Mouse (Mus musculus) WW6 (cell line): Measurements from ENCODE around the gene Ldlrad3.

ENCODE experiments used
- DNase-seq: peaks from one replicate; pipeline ENCODE4 v3.0.0-alpha.2; 2013; ENCODE audit warnings: low read depth, low spot score

Gene Ldlrad3

DNA sequence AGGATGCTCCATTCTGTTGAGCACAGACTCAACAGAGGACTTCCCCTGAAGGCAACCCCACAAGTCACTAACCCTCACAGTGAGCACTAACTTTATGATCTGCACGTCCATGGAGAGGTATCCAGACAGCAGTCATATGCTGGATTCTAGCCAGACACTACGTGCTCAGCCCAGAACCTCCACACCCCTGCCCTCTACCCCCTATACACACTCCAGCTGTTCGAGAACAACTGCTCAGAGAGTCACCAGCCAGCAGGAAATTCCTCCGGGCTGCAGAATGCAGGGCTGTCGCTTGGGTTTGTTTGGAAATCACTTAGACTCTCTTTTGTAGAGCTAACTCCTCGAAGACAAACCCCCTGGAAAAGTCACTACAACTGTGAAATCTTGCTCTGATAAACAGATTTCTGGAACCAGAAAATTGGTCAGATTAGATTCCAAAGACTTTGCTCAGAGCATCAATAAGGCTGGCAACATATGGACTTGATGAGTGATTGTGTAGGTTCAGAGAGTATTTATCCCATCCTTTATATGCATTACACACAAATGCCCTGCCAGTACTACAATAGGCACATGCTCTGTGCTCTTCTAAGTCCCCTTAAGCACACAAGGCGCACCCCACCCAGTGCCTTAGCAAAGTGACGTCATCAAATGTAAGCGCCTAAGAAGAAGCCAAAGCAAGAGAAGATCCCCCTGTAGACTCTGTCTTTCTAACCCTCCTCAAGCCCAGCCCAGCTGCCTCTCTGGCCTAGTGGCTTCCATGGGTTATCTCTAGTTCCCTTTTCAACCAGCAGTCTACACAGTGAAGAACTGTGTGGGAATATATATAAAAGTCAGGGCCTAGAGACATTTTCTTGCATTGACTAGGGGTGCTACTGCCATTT lies 69.4 kb downstream of the Ldlrad3 start:
- DNase-seq: no peak

DNA sequence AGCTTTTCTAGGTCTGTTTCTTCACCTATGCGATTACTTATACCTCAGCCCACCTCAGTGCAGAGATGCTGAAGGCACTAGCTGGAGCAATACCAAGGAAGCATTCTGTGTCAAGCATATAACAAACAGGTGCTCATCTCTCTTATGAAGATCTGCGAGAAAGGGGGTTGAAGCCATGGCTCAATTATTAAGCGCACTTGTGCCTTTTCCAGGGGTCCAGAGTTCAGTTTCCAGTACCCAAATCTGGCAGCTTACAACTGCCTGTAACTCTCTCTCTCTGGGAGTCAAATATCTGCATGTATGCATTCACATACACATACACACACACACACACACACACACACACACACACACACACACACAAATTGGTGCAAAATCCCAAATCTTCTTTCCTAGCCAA lies 72.4 kb downstream of the Ldlrad3 start:
- DNase-seq: no peak

DNA sequence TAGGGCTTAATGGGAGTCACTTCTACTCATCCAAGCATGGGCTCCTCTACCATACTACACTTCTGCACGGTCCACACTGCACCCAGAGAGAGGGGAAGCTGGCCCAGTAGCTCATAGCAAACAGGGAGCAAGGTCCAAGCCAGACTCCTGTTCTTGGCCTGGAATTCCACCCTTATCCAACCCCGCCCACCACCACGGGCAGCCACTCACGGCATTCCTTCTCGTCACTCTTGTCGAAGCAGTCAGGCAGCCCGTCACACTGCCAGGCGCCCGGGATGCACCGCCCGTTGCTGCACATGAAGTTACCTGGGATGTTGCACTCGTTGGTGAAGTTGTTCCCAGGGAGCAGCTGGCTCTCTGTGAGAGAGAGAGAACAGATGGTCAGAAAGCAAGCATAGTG lies 72.9 kb downstream of the Ldlrad3 start:
- no peak for DNase-seq

DNA sequence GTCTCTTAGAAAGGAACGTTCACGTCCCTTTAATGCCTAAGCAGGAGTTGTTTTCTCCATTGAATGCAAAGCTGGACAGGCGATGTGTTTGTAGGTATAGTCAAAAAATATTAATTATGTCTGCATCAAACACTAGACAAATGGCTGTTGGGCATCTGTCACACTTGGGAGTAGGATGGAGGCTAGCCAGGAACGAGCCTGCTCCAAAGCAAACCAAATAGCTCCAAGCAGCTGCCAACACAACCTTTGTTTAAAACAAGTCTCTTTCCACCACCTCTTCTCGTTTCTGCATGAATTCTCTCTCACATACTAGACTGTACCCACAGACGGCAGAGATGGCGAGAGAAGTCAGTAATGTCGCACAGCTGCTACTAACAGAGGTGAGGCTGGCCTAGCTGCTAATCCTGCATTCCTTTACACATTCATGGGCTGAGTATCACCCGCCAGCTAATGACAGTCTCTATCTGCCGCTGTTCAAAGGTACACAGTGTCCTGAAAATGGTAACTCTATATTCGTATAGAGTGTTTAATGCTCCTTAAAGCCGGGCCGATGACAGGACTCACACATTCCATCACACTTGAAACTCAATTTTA lies 74.2 kb downstream of the Ldlrad3 start:
- DNase-seq: no peak

DNA sequence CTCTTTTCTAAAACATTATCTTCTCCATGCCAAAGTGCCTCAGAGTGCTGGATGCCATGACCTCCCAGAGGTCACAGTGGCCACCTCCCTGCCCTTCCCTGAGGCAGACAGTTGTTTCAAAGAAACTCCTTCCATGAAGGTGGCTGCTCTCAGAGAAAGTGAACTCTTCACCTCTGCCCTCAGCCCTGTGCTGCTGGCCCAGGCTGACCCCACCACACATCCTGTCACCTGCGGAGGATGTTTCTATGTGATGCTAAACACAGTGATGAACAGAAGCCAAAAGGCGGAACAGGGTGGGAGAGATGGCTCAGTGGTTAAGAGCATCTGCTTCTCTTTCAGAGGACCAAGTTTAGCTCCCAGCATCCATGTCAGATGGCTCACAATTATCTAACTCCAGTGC lies 75.9 kb downstream of the Ldlrad3 start:
- DNase-seq: no peak

DNA sequence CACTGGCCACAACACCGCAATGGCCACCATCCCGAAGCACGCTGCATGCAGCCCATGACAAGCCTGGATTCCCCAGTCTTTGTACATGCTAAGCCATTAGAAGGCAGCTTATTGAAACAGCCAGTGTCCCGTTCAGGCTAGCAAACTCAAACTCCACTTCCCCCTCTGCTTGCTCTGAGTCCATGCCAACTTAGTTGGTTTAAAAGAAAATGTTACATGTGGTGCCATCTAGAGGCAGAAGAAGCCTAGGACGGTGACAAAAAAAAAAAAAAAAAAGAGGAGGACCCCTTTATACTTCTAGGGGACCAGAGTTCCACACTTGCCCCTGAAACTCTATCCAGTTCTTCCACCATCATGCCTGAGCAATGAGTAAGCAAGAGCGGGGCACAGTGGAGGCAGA lies 78.9 kb downstream of the Ldlrad3 start:
- no peak for DNase-seq

DNA sequence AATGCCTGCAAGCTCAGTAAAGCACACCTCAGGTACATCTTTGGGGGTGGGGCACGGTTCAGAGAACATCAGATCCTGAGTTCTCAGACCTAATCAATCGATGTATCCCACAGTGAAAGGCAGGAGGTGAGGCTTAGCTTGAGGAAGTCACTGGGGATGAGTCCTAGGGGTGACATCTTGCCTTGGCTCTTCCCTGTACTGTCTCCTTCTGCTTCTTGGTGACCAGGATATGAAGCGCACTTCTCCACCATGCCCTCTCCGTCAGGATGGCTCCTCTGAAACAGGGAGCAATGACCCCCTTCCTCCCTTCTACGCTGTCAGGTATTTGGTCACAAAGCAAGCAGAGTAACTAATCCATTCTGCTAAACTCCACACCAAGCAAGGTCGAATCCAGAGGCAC lies 79.5 kb downstream of the Ldlrad3 start:
- DNase-seq: no peak

DNA sequence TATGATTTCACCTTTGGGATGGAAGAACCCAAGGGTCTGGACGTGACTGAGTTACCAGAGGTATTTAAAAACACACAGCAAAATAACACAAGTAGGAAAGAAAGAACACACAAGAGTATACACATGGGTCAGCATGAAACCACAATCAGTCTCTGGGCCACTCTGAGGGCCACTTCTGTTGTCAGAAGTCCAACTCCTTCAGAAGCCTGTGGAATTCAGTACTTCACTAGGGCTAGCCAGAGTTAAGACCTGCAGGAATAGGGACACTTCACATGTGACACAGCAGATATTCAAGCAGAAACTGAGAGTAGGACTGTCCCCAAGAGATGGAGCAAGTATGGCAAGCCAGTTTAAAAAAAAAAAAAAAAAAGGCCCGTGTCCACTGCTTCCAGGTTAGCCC lies 80.7 kb downstream of the Ldlrad3 start:
- DNase-seq: no peak

DNA sequence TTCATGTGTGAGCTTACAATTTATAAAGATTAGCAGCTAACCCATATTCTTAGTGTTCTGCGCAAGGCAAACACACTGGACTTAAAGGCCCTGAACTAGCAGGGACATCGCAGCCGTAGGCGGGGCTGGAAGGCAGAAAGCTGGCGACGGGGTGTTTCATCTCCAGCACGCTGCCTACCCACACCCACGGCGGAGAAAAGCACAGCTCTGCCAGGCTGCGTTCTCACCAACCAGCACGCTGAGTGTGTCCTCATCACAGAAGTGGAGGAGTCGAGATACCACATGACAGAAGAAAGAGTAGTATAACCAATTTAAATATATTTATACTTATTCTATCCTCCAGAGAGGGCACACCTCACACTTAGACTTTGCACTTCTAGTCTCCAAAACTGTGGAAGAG lies 82.2 kb downstream of the Ldlrad3 start:
- DNase-seq: no peak

DNA sequence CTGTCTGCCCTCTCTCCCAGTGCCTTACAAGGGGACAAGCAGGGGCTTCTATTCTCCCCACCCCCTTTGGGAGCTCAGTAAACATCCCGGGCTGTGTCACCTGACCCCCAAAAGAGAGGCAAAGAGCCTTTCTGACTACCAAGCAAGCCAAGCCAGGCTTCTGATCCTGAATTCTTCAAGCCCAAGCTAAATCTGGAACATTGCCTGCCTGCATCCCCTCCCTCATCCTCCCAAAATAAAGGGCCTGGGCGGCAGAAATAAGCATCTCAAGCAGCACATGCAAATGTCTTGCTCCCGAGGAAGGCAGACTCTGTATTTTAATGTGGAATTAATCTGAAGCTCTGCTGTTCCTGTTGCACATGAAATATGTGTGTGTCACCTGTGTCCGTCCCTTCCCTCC lies 85.7 kb downstream of the Ldlrad3 start:
- no peak for DNase-seq

DNA sequence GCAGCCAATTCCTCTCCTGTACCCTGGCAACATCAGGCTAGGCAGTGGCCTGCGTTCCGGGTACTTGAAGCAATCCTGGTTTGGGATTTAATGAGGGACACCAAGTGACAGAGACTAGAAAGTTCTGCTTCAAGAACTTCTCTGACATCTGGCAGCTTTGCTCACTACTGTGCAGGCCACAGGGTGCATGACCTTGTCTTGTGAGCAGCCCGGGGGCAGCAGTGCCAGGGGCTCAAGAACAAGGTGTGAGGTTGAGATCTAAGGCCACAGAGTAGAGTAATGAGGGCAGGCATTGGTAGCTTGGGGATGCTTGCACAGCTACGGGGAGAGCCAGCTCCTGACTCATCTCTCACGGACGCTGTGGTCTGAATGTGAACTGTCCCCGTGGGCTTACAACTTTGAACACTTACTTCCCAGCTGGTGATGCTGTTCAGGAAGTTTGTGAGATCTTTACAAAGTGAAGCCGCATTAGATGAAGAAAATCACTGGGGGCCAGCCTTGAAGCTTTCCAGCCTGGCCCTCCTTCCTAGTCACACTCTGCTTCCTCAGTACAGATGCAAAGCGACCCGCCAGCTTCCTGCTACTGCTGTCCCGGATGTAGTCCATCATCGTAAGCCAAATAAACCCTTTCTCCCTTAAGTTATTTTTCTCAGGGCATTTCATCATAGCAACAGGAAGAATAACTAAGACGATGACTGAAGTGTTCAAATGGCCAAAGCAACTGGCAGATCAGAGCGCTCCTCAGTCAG lies 86.3 kb downstream of the Ldlrad3 start:
- DNase-seq: no peak

DNA sequence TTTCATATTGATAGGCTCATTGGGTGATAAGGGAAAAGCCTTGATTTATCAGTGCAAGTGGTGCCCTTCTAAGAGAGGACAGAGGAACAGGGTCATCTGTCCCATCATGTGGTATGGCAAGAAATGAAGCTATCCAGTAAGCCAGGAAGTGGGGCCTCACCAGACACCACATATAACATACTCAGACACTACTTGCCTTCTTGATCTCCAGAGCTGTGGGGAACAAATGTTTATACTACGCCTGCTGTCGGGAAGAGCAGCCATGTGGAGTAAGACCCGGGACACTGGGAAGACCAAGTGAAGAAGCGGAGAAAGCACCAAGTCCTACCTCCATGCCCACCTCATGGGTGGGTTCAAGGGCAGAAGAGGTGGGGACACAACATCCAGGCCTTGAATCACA lies 86.9 kb downstream of the Ldlrad3 start:
- DNase-seq: no peak

DNA sequence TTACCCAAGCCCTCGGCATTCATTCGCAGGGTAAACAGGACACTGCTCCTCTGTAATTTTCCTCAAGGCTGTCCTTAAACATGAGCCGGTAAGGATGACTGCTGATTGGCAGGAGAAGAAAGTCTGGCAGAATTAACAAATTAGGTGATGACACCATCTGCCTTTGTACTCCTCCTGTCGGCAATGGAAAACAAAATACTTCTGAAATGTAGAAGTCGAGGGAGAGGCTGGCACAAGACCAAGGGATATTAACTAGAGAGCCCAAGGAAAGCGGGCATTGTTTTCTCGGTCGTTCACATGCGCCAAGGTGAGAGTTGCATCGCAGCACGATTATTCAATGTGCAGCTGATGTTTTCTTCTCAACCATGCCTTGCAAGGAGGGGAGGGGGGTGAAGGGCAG lies 91.4 kb downstream of the Ldlrad3 start:
- no peak for DNase-seq

DNA sequence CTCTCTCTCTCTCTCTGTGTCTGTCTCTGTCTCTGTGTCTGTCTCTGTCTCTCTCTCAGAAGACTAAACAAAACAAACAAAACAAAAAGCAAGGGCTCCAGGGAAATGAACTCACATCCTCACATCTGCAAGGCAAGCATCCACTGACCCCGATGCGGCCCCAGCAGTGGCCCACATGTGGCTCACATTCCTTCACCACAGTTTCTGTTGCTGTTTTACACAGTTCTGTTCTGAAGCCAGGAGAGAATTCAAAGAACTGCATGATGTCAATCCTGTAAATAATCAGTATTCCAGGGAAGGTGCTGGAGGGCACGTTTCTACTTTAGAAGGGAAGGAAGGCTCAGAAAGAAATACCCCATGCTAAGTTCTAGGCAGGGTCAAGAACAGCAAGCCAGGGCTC lies 91.9 kb downstream of the Ldlrad3 start:
- DNase-seq: no peak

DNA sequence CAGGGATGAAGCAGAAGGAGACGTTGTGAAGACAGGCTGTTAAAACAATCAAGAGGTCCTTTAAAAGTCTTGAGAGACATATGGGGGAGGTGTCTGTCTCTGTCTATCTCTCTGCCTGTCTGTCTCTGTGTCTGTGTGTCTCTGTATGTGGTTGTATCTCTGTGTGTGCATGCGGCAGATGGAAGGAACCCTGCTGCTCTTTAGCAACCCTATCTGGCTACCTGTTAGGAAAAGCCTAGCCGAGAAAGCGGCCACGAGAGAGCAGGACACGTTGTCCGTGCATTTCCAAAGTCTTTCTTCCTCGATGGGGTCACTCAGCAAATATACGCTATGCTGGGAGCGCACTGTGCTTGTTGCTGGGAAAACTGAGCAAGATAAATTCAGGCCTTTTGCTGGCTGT lies 93.6 kb downstream of the Ldlrad3 start:
- DNase-seq: no peak

DNA sequence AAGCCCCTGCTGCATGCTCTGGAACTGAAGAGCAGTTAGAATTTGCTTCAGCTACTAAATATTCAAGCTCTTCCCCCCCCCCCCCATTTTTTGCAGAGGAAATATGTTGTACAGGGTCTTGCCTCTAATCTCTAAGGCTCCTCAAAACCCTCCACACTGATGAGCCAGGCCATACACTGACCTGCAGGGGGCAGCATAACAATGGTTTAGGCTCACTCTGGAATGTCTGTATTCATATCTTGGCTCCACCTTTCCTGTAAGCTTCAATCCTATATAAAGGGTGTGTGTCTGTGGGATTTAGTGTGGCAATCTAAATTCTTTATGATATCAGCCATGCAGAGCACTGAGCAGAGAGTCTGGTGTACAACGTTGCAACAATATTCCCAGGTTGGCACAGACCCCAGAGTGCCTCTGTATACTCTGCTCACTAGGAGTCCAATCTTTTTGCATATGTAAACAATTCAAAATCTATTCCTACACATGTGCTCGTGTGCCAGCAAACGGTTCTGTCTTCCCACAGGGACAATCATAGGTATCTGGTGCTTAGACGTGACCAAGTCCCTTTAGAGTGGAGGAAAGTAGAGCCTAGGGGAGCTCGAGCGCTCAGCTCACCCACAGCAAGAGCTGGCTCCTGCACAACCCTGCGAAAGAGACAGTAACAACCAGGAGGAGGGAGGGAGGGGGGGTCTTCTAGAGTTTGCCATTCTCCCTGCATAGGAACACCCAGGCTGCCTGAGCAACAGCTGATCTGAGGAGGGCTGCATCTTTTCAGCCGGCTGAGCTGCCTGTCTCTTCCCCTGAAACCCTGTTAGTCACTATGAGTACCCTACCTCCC lies 94.5 kb downstream of the Ldlrad3 start:
- DNase-seq: peak; percentile 29

DNA sequence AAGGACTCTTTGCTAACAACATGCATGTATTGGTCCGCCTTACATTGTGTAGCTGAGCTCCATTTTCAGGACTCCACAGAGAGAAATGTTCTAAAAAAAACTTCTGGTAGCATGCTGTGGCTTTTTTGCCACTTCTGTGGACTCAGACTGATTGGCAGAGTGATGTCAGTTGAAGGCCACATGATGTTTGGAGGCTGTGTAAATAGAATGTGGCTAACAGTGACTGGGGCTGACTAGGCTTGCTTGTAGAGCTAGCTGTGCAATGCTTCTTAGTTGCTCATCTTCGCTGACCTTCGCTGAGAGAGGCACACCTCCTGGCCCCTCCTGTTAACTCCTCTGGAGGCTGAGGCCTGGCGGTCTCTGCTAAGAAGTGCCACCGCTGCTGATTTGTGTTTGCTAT lies 98.4 kb downstream of the Ldlrad3 start:
- no peak for DNase-seq

DNA sequence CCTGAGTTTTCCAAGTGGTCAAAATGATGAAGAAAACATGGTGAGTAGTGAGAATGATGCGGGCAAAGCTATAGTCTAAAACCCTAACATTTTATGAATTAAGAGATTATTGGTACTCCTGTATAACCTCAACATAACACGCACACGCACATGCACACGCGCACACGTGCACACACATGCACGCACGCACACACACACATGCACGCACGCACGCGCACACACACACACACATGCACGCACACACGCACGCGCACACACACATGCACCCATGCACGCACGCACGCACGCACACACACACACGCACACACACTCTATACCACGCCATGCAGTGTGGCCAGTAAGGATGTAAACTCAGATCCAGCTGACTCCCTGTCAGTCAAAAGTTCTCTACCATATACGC lies 99.6 kb downstream of the Ldlrad3 start:
- no peak for DNase-seq

DNA sequence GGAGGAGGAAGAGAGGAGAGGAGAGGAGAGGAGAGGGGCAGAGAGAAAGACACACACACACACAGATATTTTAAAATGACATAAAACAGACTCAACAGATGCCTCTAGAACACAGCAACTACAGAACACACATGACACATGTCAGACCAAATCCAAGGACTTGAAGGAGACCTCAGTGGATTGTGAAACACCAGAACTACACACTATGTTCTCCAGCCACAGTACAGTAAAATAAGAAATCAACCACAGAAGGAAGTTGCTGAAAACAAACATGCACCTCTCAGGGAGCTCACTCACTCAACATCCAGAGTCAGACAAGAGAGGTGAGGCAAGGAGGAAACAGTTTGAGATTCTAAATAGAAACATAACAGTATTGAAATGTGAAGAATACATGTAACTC lies 103.4 kb downstream of the Ldlrad3 start:
- DNase-seq: no peak

DNA sequence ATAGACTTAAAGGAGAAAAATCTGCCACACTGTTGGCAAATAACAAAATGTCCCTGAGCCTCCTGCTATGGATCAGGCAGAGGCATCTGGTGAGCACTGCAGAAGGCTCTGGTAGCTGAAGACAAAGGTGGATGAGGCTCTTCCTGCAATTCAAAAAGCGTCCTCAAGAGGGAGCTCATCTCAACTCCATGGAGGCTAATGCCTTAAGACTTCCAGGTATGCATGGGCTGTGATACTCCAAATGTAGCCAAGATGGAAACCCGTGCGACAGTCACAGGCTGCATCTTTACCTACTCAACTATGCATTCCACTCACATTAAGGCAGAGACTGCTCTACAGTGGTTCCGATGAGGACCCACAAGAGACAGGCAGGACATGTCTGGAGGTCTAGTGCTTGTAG lies 108.6 kb downstream of the Ldlrad3 start:
- DNase-seq: peak; percentile 46

DNA sequence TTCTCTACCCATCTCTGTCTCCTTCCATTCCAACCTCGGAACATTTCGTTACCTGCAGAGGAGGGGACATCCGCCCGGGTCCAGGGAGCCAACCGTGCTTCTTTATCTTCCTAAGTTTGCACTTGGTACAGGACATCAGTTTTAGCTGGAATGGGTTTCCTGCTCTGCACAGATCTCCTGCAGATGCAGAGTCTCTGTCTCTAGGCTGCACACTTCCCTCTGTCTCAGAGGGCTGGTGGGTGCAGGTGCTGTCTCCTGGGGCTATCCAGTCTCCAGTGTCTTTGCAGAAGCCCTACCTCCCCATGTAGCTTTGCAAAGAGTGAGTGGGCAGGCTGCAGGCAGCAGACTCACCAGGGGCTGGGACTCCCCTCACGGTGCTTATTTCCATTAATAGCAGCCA lies 109.9 kb downstream of the Ldlrad3 start:
- DNase-seq: no peak
